Mouse (Mus musculus): ENCODE results near the gene Rapgef1. TPM values are rescaled to one million over a fixed set of nuclear protein-coding genes. Genes with fewer than 3 reads are reported as not detected.

Gene Rapgef1
- polyA plus RNA-seq, 1 experiment from 2014 or later, result 26.3 TPM

GRCm38 (mm10) chr2:29634541-29634940 is 15.0 kb downstream of the Rapgef1 start:
- Histone ChIP-seq H3K4me1 (peaks cover 21% of the 10 kb centered on the region), H3K9ac (no peak overlapping the region), H3K36me3 (peaks cover 6% of the 10 kb centered on the region; the same call in 1 of the 2 replicates), H3K27ac (no peak overlapping the region), H3K4me3 (no peak overlapping the region), H3K4me2 (replicated peaks) (no peak overlapping the region), H3K9me3 (no peaks in the 10 kb centered on the region), H3K27me3 (replicated peaks) (no peaks in the 10 kb centered on the region)
- WGBS, result 81% methylated on average over 5 of the region's 5 CpGs
- no peak for ATAC-seq (ENCODE audit: low FRiP score, low read depth)

- H3K4me3 ChIP-seq, result no peak overlapping the region
- 87% methylated on average over 5 of the region's 5 CpGs for WGBS
- no peak for ATAC-seq (ENCODE audit: low FRiP score, low read depth)
- no peak overlapping the region for H3K27ac ChIP-seq
- no peaks in the 10 kb centered on the region for H3K9me3 ChIP-seq
- no peak overlapping the region for H3K9ac ChIP-seq
- H3K4me2 ChIP-seq (replicated peaks), result no peak overlapping the region
- no peaks in the 10 kb centered on the region for H3K27me3 ChIP-seq (replicated peaks)
- H3K36me3 ChIP-seq, result no peaks in the 10 kb centered on the region
- peaks cover 19% of the 10 kb centered on the region for H3K4me1 ChIP-seq
These were observed 16.5 kb downstream of the Rapgef1 start for GRCm38 (mm10) chr2:29635966-29636507.

- H3K4me1 ChIP-seq, result peaks cover 17% of the 10 kb centered on the region
- ATAC-seq (ENCODE audit: low FRiP score, low read depth), result no peak
- no peak overlapping the region for H3K4me2 ChIP-seq (replicated peaks)
- no peaks in the 10 kb centered on the region for H3K27me3 ChIP-seq (replicated peaks)
- H3K27ac ChIP-seq, result no peak overlapping the region
- no peak overlapping the region for H3K4me3 ChIP-seq
- no peaks in the 10 kb centered on the region for H3K9me3 ChIP-seq
- H3K36me3 ChIP-seq, result no peaks in the 10 kb centered on the region
- no peak overlapping the region for H3K9ac ChIP-seq
These were observed 18.0 kb downstream of the Rapgef1 start for GRCm38 (mm10) chr2:29637528-29637927.

GRCm38 (mm10) chr2:29639377-29639776 is 19.9 kb downstream of the Rapgef1 start:
- Histone ChIP-seq H3K4me1 (peaks cover 4% of the 10 kb centered on the region; the same call in 1 of the 2 replicates), H3K4me2 (replicated peaks) (no peak overlapping the region), H3K4me3 (no peak overlapping the region), H3K27ac (no peak overlapping the region), H3K9me3 (no peaks in the 10 kb centered on the region), H3K9ac (no peak overlapping the region), H3K36me3 (no peaks in the 10 kb centered on the region), H3K27me3 (replicated peaks) (no peaks in the 10 kb centered on the region)
- no peak for ATAC-seq (ENCODE audit: low FRiP score, low read depth)
- WGBS, result 81% methylated on average over 1 of the region's 1 CpGs

- WGBS, result 75% methylated on average over 5 of the region's 5 CpGs
These were observed 20.6 kb downstream of the Rapgef1 start for GRCm38 (mm10) chr2:29639953-29640743.

GRCm38 (mm10) chr2:29641707-29642106 is 22.2 kb downstream of the Rapgef1 start:
- Histone ChIP-seq H3K27ac (no peak overlapping the region), H3K9ac (no peak overlapping the region), H3K9me3 (no peaks in the 10 kb centered on the region), H3K4me1 (peaks cover 10% of the 10 kb centered on the region), H3K27me3 (replicated peaks) (no peaks in the 10 kb centered on the region), H3K4me2 (replicated peaks) (no peak overlapping the region), H3K4me3 (no peak overlapping the region), H3K36me3 (no peaks in the 10 kb centered on the region; the same call in 1 of the 2 replicates)
- ATAC-seq (ENCODE audit: low FRiP score, low read depth), result no peak
- WGBS, result 93% methylated on average over 3 of the region's 3 CpGs

More at GRCm38 (mm10) chr2:29639953-29640743, 20.6 kb downstream of the Rapgef1 start:
- H3K27me3 ChIP-seq (replicated peaks), result no peaks in the 10 kb centered on the region
- no peak for ATAC-seq (ENCODE audit: low FRiP score, low read depth)
- H3K4me3 ChIP-seq, result no peak overlapping the region
- no peak overlapping the region for H3K27ac ChIP-seq
- no peak overlapping the region for H3K9ac ChIP-seq
- H3K36me3 ChIP-seq, result no peaks in the 10 kb centered on the region; the same call in 1 of the 2 replicates
- peaks cover 4% of the 10 kb centered on the region; the same call in 1 of the 2 replicates for H3K4me1 ChIP-seq
- H3K9me3 ChIP-seq, result no peaks in the 10 kb centered on the region
- H3K4me2 ChIP-seq (replicated peaks), result no peak overlapping the region

GRCm38 (mm10) chr2:29643418-29643817 is 23.9 kb downstream of the Rapgef1 start:
- Histone ChIP-seq H3K4me3 (no peak overlapping the region), H3K27me3 (replicated peaks) (no peaks in the 10 kb centered on the region), H3K4me1 (peaks cover 12% of the 10 kb centered on the region), H3K36me3 (no peaks in the 10 kb centered on the region; the same call in 1 of the 2 replicates), H3K9ac (no peak overlapping the region), H3K9me3 (no peaks in the 10 kb centered on the region), H3K4me2 (replicated peaks) (no peak overlapping the region), H3K27ac (no peak overlapping the region)
- 71% methylated on average over 4 of the region's 4 CpGs for WGBS
- ATAC-seq (ENCODE audit: low FRiP score, low read depth), result no peak

GRCm38 (mm10) chr2:29645071-29645628 is 25.6 kb downstream of the Rapgef1 start:
- Histone ChIP-seq H3K36me3 (no peaks in the 10 kb centered on the region; the same call in 1 of the 2 replicates), H3K27ac (no peak overlapping the region), H3K4me1 (peaks cover 12% of the 10 kb centered on the region), H3K9ac (no peak overlapping the region), H3K4me3 (no peak overlapping the region), H3K4me2 (replicated peaks) (no peak overlapping the region), H3K27me3 (replicated peaks) (no peaks in the 10 kb centered on the region), H3K9me3 (no peaks in the 10 kb centered on the region)
- no peak for ATAC-seq (ENCODE audit: low FRiP score, low read depth)
- WGBS, result 79% methylated on average over 4 of the region's 4 CpGs

GRCm38 (mm10) chr2:29646613-29647012 is 27.1 kb downstream of the Rapgef1 start:
- Histone ChIP-seq H3K9me3 (no peaks in the 10 kb centered on the region), H3K4me3 (no peak overlapping the region), H3K9ac (no peak overlapping the region), H3K36me3 (no peaks in the 10 kb centered on the region; the same call in 1 of the 2 replicates), H3K4me1 (peaks cover 12% of the 10 kb centered on the region), H3K27me3 (replicated peaks) (no peaks in the 10 kb centered on the region), H3K4me2 (replicated peaks) (no peak overlapping the region), H3K27ac (no peak overlapping the region)
- ATAC-seq (ENCODE audit: low FRiP score, low read depth), result no peak
- 85% methylated on average over 3 of the region's 3 CpGs for WGBS

GRCm38 (mm10) chr2:29647162-29647561 is 27.6 kb downstream of the Rapgef1 start:
- H3K27ac ChIP-seq, result no peak overlapping the region
- WGBS, result 94% methylated on average over 4 of the region's 4 CpGs
- no peak for ATAC-seq (ENCODE audit: low FRiP score, low read depth)

GRCm38 (mm10) chr2:29647808-29648207 is 28.3 kb downstream of the Rapgef1 start:
- Histone ChIP-seq H3K9ac (no peak overlapping the region), H3K9me3 (no peaks in the 10 kb centered on the region), H3K4me2 (replicated peaks) (no peak overlapping the region), H3K4me3 (no peak overlapping the region), H3K27ac (no peak overlapping the region), H3K27me3 (replicated peaks) (no peaks in the 10 kb centered on the region), H3K36me3 (no peaks in the 10 kb centered on the region; the same call in 1 of the 2 replicates), H3K4me1 (peaks cover 12% of the 10 kb centered on the region)
- 73% methylated on average over 7 of the region's 7 CpGs for WGBS
- ATAC-seq (ENCODE audit: low FRiP score, low read depth), result no peak

More at GRCm38 (mm10) chr2:29647162-29647561, 27.6 kb downstream of the Rapgef1 start:
- Histone ChIP-seq H3K9me3 (no peaks in the 10 kb centered on the region), H3K27me3 (replicated peaks) (no peaks in the 10 kb centered on the region), H3K4me2 (replicated peaks) (no peak overlapping the region), H3K36me3 (no peaks in the 10 kb centered on the region; the same call in 1 of the 2 replicates), H3K9ac (no peak overlapping the region), H3K4me3 (no peak overlapping the region), H3K4me1 (peaks cover 12% of the 10 kb centered on the region)

- H3K9me3 ChIP-seq, result no peaks in the 10 kb centered on the region
- no peak overlapping the region for H3K4me3 ChIP-seq
- no peak overlapping the region for H3K27ac ChIP-seq
- H3K4me1 ChIP-seq, result peaks cover 12% of the 10 kb centered on the region
- H3K9ac ChIP-seq, result no peak overlapping the region
- H3K27me3 ChIP-seq (replicated peaks), result no peaks in the 10 kb centered on the region
- no peak overlapping the region for H3K4me2 ChIP-seq (replicated peaks)
- H3K36me3 ChIP-seq, result no peaks in the 10 kb centered on the region; the same call in 1 of the 2 replicates
- WGBS, result 85% methylated on average over 6 of the region's 6 CpGs
- ATAC-seq (ENCODE audit: low FRiP score, low read depth), result no peak
These were observed 29.7 kb downstream of the Rapgef1 start for GRCm38 (mm10) chr2:29648956-29649794.

Measured in neural tube, embryonic 12.5 days (tissue).